Mouse (Mus musculus) stomach, embryonic 16.5 days (tissue): ENCODE measurements around the gene Mapkap1. TPM values are rescaled to one million over a fixed set of nuclear protein-coding genes. Genes with fewer than 3 reads are reported as not detected.

Source experiments
- ATAC-seq: fragments of 200-750 bp; cut with Nextera tagmentation; 2 replicates; pipeline ENCODE4 v1.8.0; 2017; ENCODE audit warnings: moderate number of reproducible peaks, moderate TSS enrichment; ENCODE audit not compliant: insufficient read depth, low FRiP score
- H3K27ac ChIP-seq: fragments of 300-500 bp; sonication (generic); 2 replicates; pipeline ENCODE4 v1.5.1; 2014; ENCODE audit warnings: low read length
- H3K27me3 ChIP-seq: fragments of 300-500 bp; sonication (generic); 2 replicates; pipeline ENCODE4 v1.6.1; 2014; ENCODE audit warnings: low read length, control low read depth, mixed read lengths; ENCODE audit not compliant: control insufficient read depth, insufficient read depth
- H3K36me3 ChIP-seq: fragments of 300-500 bp; sonication (generic); 2 replicates; pipeline ENCODE4 v1.6.1; 2014; ENCODE audit warnings: low read length; ENCODE audit not compliant: control insufficient read depth, insufficient read depth
- H3K4me1 ChIP-seq: fragments of 300-500 bp; sonication (generic); 2 replicates; pipeline ENCODE4 v1.6.1; 2014; ENCODE audit warnings: low read length, control low read depth, mixed read lengths; ENCODE audit not compliant: control insufficient read depth, insufficient read depth
- H3K4me2 ChIP-seq: fragments of 300-500 bp; sonication (generic); 2 replicates; pipeline ENCODE4 v1.6.1; 2014; ENCODE audit warnings: low read depth, low read length, mixed read lengths
- H3K4me3 ChIP-seq: fragments of 300-500 bp; sonication (generic); replicated peaks from 2 replicates; pipeline ENCODE4 v1.5.1; 2014; ENCODE audit warnings: mild to moderate bottlenecking, low read length
- H3K9ac ChIP-seq: fragments of 300-500 bp; sonication (generic); 2 replicates; pipeline ENCODE4 v1.6.1; 2014; ENCODE audit warnings: low read length
- H3K9me3 ChIP-seq: fragments of 300-500 bp; sonication (generic); replicated peaks from 2 replicates; pipeline ENCODE4 v1.6.1; 2016; ENCODE audit warnings: low read length, control low read depth; ENCODE audit not compliant: control insufficient read depth
- WGBS: fragments of 180-500 bp; shearing (Covaris S2); extraction: QIAGEN DNeasy Blood & Tissue Kit; methylation state at CpG from one replicate; pipeline ENCODE4 v1.1.7; 2014; 5-methylcytosine and 5-hydroxymethylcytosine counted together
- polyA plus RNA-seq: library from polyadenylated mRNA; unstranded; fragments of >200 nt; fragmentation: Nextera tagmentation; extraction: Ambion mirVana; gene quantifications from 2 replicates; pipeline ENCODE4 v1.2.1, GENCODE M21; 2015

The Mapkap1 gene
- polyA plus RNA-seq, 1 experiment from 2014 or later: 66.9 TPM

DNA sequence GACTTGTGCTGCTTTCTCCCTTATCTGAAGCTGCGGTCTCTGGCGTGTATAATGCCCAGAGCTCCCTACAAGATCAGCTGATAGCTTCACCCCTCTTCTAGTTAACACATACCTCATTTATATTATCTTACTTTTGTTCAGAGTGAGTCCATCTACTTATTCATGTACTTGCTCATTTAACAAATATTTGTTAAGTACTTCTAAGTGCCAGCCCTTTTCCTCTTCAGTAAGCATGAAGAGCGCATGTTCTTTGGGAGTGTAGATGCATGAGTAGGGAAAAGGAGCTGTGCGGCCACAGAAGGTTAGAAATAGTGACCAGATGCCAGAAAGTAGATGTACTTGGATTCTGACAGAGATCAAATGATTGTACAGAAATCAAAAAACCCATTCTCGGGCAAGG, 108.7 kb downstream of the Mapkap1 start:
- no peaks in the 10 kb centered on the region for H3K9me3 ChIP-seq
- no peaks in the 10 kb centered on the region for H3K4me1 ChIP-seq
- H3K27ac ChIP-seq: no peak overlapping the region
- ATAC-seq: no peak
- H3K4me3 ChIP-seq: no peak overlapping the region
- no peaks in the 10 kb centered on the region for H3K27me3 ChIP-seq
- no peak overlapping the region for H3K4me2 ChIP-seq
- H3K36me3 ChIP-seq: no peaks in the 10 kb centered on the region
- no peak overlapping the region for H3K9ac ChIP-seq
- WGBS: 86% methylated on average over 5 of the region's 5 CpGs

DNA sequence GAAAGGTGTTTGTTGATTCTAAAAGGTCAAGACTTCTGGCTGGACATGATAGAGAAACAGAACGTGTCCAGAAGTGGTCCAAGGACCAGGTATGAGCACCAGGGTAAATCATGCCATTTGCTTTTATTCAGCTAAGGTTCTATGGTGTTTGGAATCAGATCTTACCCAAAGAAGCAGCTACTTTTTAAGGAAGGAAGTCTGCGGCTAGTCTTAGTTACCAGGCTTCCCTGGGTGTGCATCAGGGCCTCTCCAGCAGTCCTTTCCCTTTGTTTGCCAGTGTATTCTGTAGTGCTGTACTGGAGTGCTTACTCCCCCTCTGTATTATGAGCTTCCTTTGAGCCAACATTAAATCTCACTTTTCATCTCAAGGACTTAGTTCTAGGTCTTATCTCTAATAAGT, 111.5 kb downstream of the Mapkap1 start:
- no peaks in the 10 kb centered on the region for H3K9me3 ChIP-seq
- no peak overlapping the region for H3K4me3 ChIP-seq
- H3K27ac ChIP-seq: no peak overlapping the region
- no peaks in the 10 kb centered on the region for H3K4me1 ChIP-seq
- no peak for ATAC-seq
- H3K27me3 ChIP-seq: no peaks in the 10 kb centered on the region
- H3K36me3 ChIP-seq: no peaks in the 10 kb centered on the region
- H3K9ac ChIP-seq: no peak overlapping the region
- H3K4me2 ChIP-seq: no peak overlapping the region
- 67% methylated on average over 2 of the region's 2 CpGs for WGBS

DNA sequence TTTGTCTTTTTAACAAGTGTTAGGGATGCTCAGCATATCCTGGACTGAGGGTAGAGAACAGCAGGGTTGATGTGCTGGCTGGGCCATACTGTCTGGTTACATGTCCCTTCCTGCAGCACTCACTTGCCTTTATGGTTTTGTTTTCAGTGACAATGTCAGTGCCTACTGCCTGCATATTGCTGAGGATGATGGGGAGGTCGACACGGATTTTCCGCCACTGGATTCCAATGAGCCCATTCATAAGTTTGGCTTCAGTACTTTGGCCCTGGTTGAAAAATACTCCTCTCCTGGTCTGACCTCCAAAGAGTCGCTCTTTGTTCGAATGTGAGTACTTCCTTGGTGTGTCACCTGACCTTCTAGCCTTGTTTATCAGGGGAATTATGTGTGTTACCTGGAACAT, 112.0 kb downstream of the Mapkap1 start:
- H3K4me2 ChIP-seq: no peak overlapping the region
- H3K9ac ChIP-seq: no peak overlapping the region
- no peaks in the 10 kb centered on the region for H3K9me3 ChIP-seq
- no peaks in the 10 kb centered on the region for H3K36me3 ChIP-seq
- no peak for ATAC-seq
- no peak overlapping the region for H3K27ac ChIP-seq
- 86% methylated on average over 5 of the region's 5 CpGs for WGBS
- H3K27me3 ChIP-seq: no peaks in the 10 kb centered on the region
- no peaks in the 10 kb centered on the region for H3K4me1 ChIP-seq
- no peak overlapping the region for H3K4me3 ChIP-seq

DNA sequence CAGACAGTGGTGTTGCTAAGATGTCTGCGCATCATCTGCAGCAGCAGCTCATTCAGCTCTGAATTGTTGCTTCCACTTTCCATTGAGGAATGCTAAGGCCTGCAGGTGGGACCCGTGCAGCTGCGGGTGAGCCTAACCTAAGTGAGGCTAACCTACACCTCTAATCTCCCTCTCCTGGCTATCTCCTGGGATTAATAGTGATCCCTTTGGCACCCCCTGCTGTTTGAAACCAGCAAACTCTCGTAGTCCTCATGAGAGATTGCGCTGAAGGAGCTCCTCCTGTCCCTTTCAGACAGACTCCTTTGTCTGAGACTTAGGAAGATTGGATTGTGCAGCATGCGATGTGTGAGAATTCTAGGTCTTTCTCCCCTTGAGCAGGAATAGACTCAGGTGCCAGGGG, 113.0 kb downstream of the Mapkap1 start:
- H3K9ac ChIP-seq: no peak overlapping the region
- H3K4me1 ChIP-seq: 0 out of 2 replicates have a peak, but pooled peaks cover under 1% of the 10 kb centered on the region
- 46% methylated on average over 6 of the region's 6 CpGs for WGBS
- no peaks in the 10 kb centered on the region for H3K9me3 ChIP-seq
- no peak overlapping the region for H3K4me3 ChIP-seq
- H3K27me3 ChIP-seq: no peaks in the 10 kb centered on the region
- no peak overlapping the region for H3K27ac ChIP-seq
- no peaks in the 10 kb centered on the region for H3K36me3 ChIP-seq
- no peak for ATAC-seq
- no peak overlapping the region for H3K4me2 ChIP-seq

DNA sequence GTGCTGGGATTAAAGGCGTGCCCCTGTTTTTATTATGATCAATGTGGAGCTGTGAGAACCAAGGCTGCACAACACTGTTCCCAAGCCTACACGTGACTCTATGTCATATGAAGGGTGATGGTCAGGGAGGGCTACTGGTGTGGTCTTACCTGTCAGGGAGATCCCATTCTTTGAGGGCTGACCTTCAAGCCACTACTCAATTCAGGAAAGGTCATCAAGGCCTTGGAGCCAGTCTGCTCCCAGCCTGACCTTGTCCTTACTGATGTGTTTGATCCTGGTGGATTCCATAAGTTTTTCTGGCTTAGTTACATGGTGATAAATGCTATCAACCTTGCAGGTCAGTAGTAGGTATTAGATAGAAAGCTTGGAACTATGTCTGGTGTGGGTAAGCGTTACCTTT, 114.8 kb downstream of the Mapkap1 start:
- H3K9ac ChIP-seq: no peak overlapping the region
- H3K36me3 ChIP-seq: no peaks in the 10 kb centered on the region
- H3K27ac ChIP-seq: no peak overlapping the region
- no peaks in the 10 kb centered on the region for H3K27me3 ChIP-seq
- no peaks in the 10 kb centered on the region for H3K9me3 ChIP-seq
- peaks cover 11% of the 10 kb centered on the region; the same call in 1 of the 2 replicates for H3K4me1 ChIP-seq
- H3K4me3 ChIP-seq: no peak overlapping the region
- ATAC-seq: no peak
- 88% methylated on average over 3 of the region's 3 CpGs for WGBS
- H3K4me2 ChIP-seq: no peak overlapping the region

DNA sequence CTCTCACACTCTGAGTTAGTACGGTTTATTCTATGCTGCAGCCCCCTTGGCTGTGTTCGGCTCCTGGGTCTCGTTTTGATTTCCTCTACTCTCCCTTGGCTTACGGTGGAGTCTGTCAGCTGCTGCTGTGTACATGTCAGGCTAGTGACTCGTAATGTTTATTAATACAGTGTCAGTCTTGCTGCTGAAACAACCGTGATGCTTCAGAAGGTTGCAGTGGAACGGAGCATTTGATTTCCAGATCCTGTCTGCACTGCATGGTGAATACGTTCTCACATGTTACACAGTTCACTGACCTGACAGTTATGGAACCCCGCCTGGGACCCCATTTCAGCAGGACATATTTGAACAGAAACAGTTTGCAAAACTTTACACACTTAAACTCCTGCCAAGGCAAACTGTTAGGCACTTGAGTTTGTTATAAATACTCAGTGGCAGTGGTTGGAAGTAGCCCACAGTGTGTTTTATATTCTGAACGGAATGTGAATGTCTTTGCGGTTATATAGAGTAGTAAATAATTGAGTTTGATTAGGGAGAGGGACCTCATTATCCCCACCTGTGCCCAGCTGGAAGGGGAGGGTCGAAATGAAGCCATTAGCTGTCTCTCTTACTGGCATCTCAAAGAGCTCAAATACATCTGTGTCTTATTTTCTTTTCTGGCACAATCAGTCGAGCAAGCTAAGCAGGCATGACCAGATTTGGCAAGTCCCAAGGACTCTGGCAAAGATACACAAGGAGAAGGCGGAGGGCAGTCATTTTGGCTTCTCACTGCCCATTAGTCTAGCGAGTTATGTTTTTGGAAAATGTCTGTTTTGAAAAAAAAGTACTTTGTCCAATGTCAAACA, 120.2 kb downstream of the Mapkap1 start:
- no peak overlapping the region for H3K4me3 ChIP-seq
- no peaks in the 10 kb centered on the region for H3K9me3 ChIP-seq
- peak overlapping the region; percentile 75 for H3K27ac ChIP-seq
- H3K9ac ChIP-seq: no peak overlapping the region
- peak; percentile 58; the same call in 1 of the 2 replicates for ATAC-seq
- peaks cover 38% of the 10 kb centered on the region for H3K4me1 ChIP-seq
- 0 out of 2 replicates have a peak, but pooled peaks cover 3% of the 10 kb centered on the region for H3K36me3 ChIP-seq
- 0 out of 2 replicates have a peak overlapping the region, but pooled peaks have one; percentile 7 for H3K4me2 ChIP-seq
- no peaks in the 10 kb centered on the region for H3K27me3 ChIP-seq
- 34% methylated on average over 15 of the region's 15 CpGs for WGBS

DNA sequence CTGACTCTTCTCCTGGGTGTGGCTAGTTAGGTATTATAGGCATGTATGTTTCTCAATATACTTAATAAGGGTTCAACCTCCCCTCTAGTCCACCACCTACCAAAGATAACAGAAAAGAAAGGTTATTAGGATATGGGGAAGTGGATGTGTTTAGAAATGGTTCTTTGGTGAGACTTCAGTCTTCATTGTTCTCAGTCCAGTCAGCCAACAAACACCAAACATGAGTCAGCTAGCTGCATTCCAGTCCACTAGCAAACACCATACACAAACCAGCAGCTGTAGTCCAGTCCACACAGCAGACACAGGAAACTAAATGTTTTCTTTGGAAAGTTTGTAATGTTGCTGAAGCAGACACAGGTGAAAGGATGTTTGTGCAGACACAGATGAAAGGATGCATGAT, 121.9 kb downstream of the Mapkap1 start:
- H3K27me3 ChIP-seq: no peaks in the 10 kb centered on the region
- H3K36me3 ChIP-seq: 0 out of 2 replicates have a peak, but pooled peaks cover 3% of the 10 kb centered on the region
- H3K9ac ChIP-seq: no peak overlapping the region
- H3K4me3 ChIP-seq: no peak overlapping the region
- H3K4me1 ChIP-seq: peaks cover 44% of the 10 kb centered on the region
- no peaks in the 10 kb centered on the region for H3K9me3 ChIP-seq
- ATAC-seq: no peak
- H3K27ac ChIP-seq: no peak overlapping the region
- no peak overlapping the region for H3K4me2 ChIP-seq

DNA sequence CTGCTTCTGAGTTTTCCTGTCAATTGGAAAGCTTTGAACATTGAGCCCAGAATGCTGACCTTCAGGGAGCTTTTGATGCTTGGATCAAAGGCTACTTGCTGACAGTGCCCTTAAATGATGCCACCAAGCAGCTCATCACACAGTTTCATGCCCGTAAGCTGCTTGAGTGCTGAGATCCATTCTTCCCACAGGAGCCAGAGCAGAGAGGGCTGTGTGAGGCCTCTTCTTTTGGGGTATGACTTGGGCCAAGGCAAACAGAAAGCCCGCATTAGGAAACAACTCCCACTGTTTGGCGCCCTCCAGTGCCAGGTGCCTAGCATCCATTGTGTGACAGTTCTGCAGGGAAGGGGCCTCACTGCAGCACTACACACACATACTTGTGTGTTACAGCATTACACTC, 123.5 kb downstream of the Mapkap1 start:
- H3K4me1 ChIP-seq: peaks cover 41% of the 10 kb centered on the region
- H3K4me2 ChIP-seq: no peak overlapping the region
- ATAC-seq: no peak
- 59% methylated on average over 3 of the region's 3 CpGs for WGBS
- no peak overlapping the region for H3K4me3 ChIP-seq
- no peak overlapping the region for H3K9ac ChIP-seq
- H3K27me3 ChIP-seq: no peaks in the 10 kb centered on the region
- H3K36me3 ChIP-seq: 0 out of 2 replicates have a peak, but pooled peaks cover 3% of the 10 kb centered on the region
- no peak overlapping the region for H3K27ac ChIP-seq
- H3K9me3 ChIP-seq: no peaks in the 10 kb centered on the region

DNA sequence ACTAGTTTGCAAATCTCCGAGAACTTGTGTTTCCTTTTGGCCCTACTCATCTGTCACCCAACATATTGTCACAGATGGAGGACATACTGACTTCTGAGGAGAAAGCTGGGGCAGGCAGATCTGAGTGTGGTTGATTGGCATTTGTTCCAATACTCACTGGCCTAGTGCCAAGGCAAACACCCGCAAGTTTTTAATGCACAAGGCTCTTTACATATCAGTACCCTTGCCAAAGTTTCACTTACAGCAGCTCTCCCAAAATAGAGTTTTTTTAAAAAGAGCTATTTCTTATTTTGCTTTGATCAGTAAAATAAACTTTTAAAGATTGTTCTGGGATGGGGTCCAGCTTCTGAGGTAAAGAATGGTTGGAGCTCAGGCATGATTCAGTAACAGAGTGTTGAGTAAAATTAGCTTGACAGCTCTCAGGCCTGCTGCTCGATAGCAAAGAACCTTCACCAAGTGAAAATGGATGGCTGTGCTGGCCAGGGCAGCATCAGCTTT, 125.3 kb downstream of the Mapkap1 start:
- Histone ChIP-seq H3K4me1 (peaks cover 31% of the 10 kb centered on the region), H3K4me2 (no peak overlapping the region), H3K27ac (peak overlapping the region; percentile 77), H3K27me3 (no peaks in the 10 kb centered on the region), H3K36me3 (0 out of 2 replicates have a peak, but pooled peaks cover 3% of the 10 kb centered on the region), H3K9me3 (no peaks in the 10 kb centered on the region), H3K9ac (no peak overlapping the region), H3K4me3 (no peak overlapping the region)
- 14% methylated on average over 3 of the region's 3 CpGs for WGBS
- ATAC-seq: peak; percentile 85
